Mouse (Mus musculus): ENCODE measurements at regions not wholly inside any gene's neighbourhood (a gene's known extent, or its start where the extent isn't known, plus 50 kb on each side); places are given as distances from the start of the nearest gene placed in this dataset.

- TF ChIP-seq CTCF (IDR thresholded peaks at IDR 0.05; ENCODE audit: extremely low read depth, insufficient read length, insufficient replicate concordance, low read depth, low read length) (no peak), POLR2A (IDR thresholded peaks at IDR 0.05; ENCODE audit: low read depth, low read length) (no peak)
Measured at GRCm38 (mm10) chr9:41580067-41580466, 418.6 kb upstream of the Ubash3b start.
